Mouse (Mus musculus) embryo, embryonic 11 days (tissue): ENCODE data around the gene Car9.
"Not testable (repeated sequence)": the region's sequence is repeated elsewhere in the genome, so short reads cannot be mapped to it uniquely, and the experiment has no call there.

Source experiments
- DNase-seq: peaks from one replicate; pipeline ENCODE4 v3.0.0-alpha.2; 2015

Gene Car9

GRCm38 (mm10) chr4:43506536-43507185, at the start of gene Car9:
TSS of gene Car9 (plus strand) at chr4:43506966.
- no peak for DNase-seq

DNA sequence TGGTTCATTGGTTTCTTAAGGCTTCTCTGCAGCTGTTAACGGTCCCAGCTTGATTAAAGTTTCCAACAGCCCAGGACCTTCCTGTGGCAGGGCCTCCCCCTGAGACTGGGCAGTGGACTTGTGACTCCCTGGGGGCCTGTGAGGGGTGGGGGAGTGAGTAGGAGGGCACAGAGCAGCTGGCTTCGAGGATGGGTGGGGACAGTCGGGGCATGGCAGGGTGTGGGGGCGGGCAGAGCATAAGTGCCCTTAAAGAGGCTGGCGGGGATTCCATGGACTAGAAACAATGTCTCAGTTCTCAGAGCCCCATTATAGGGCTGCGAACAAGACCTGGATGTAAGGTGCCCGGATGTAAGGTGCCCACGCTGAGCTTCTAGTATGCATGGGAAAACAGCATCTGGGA, 49.6 kb upstream of the Car9 start:
- DNase-seq: no peak

DNA sequence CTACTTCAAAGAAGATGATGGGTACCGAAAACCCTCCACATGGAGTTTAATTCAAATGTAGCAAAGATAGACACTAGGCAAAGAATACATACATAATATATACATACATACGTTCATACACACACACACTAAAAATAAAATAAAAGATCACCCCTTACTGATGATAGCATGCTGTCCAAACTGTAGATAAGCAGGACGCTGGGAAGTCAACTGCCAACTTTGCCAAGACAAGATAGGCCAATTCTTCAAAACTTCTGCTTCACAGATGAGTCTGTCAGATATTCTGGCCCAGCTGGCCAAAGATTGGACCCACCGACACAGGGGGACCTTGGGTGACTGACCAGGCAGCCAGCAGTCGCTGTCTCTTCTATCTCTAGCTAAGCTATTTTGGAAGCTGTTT, 43.7 kb upstream of the Car9 start:
- no peak for DNase-seq

DNA sequence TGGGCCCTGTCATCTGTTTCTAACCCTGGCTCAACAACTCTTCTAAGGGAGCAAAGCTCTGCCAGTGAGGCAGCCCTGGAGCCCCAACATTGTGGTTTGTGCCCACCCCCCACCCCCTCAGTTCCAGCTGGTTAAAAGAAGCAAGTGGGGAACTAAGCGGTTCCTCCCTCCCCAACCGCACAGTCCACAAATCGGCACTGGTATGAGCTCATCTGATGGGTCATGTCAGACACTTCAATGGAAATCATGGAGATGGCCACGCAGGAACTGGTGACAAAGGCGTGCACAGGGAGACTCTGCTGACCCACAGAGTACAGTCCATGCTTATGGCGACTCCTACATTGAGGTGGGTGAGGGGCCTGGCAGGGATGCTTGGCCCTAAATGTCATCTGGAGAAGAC, 40.8 kb upstream of the Car9 start:
- no peak for DNase-seq

DNA sequence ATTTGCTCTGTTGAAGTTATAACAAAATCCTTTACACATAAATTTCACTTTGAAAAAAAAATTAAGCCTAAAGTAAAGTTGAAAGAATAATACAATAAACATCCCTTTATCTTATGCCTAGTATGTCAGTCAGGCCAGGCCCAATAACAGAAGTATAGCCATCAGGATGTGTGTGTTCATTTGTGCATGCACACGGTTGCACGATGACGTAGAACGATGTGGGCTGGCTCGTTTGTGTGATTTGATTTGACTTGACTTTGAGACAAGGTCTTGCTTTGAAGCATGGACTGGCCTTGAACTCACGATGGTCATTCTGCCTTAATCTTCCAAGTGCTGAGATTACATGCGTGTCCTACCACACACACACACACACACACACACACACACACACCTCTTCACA, 39.9 kb upstream of the Car9 start:
- DNase-seq: no peak

DNA sequence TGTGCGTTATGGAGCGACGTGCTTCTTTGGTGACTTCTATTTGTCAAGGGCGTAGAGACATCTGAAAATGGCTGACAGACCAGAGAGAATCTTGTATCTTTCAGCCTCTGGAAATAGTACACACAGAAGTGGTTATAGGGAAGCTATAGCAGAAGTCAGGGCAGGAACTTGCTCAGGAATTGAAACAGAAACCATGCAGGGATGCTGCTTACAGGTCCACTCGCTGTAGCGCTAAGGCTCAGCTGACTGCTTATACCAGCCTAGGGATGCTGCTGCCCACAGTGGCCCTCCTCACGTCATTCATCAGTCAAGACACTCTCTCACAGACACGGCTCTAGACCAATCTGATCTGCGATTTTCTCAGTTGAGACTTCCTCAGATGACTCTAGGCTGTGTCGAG, 36.5 kb upstream of the Car9 start:
- no peak for DNase-seq

DNA sequence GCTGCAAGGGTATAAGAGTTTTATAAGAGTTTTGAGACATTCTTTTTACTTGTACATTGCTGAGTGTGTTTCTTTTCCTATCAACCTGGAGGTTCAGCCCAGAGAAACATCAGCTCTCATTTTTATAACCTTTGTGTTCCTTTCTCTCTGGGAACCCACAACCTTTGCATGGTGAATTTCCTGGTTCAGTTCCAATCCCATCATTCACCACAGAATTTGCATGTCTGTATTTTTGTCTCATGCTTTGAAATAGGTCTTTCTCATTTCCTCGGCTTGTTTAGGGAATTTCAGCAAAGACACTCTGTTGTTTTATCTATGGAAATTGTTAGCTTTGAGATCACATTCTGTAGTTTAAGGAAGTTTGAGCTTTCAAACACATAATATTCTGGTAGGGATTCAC, 33.1 kb upstream of the Car9 start:
- no peak for DNase-seq

DNA sequence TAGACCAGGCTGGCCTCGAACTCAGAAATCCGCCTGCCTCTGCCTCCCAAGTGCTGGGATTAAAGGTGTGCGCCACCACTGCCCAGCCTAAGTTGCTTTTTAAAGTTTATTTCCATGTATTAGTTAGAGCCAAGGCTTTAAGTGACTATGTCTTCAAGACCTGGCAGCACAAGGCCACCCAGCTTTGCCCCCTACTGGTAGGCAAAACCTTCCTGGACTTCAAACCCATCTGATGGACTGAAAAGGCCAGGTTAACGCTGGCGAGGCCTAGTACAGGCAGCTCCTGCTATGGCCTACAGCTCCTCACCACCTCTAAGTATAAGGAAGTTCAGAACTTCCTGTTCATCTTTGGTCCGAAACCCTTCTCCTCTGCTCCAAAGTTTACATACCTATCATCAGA, 30.2 kb upstream of the Car9 start:
- no peak for DNase-seq

DNA sequence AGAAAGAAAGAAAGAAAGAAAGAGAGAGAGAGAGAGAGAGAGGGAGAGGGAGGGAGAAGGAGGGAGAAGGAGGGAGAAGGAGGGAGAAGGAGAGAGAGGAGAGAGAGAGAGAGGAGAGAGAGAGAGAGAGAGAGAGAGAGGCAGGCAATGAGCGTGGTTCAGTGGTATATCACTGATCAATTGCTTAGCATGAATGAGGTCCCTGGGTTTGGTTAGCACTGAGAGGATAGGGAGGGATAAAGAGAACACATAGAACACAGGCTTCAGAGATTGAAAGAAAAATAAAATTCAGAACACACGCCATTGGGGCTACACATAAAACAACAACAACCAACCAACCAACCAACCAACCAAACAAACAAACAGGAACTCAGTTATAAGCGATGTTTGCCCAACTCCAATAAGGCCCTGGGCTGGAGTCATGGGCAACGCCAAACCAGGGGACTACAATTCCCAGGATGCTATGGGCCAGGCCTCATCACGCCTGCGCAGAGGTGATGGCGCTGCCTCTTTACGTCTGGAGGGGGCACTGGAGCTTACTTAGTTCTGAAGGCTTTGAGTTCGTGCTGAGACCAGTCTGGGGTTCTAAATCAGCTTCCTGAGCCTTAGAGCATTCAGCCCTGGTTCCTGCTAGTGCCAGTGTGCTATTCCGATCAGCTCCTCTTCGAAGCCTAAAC, 28.8 kb upstream of the Car9 start:
- DNase-seq: peak; percentile 94

- no peak for DNase-seq
These were observed 28.3 kb upstream of the Car9 start for GRCm38 (mm10) chr4:43478534-43478858.

- DNase-seq: peak; percentile 86
These were observed 27.6 kb upstream of the Car9 start for GRCm38 (mm10) chr4:43478906-43479832.

DNA sequence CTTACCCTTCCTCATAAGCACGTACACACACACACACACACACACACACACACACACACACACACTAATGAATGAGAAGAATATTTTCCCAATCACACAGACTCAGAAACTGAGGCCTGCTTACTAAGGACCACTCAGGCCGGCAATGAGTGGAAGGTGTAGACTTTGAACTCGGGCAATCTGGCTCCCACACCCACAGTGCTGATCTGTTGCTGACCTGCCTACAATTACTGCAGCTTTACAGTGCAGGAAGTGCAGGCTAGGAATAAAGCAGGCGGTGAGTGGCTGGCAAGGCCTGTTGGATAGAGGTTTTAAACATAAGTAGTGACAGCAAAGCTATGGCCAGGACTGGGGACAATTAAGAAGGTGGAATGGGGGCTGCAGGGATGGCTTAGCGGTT, 25.8 kb upstream of the Car9 start:
- DNase-seq: no peak

DNA sequence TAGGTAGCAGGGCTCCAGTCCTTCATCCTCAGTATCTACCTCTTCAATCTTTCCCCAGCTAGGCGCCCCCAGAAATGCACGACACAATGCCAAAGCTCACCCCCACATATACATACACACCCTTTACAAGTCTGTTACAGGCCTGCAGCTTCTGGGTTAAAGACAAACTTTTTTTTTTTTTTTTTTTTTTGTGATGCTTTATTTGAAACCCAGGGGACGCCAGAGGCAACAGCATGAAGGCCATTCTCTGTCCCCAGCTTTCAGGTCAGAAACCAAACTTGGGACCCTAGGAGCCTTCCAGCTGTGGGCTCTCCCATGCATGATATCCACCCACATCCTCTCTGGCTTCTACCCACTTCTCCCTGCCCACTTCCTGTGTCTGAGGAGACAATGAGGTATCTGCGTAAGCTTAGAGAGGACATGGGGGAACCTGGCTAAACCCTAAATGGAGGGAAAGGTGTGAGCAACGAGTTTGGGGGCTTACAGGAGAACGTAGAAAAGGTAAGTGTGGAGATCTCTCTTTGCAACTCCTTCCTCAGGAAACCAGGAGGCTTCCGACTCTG, 24.8 kb upstream of the Car9 start:
- DNase-seq: no peak

DNA sequence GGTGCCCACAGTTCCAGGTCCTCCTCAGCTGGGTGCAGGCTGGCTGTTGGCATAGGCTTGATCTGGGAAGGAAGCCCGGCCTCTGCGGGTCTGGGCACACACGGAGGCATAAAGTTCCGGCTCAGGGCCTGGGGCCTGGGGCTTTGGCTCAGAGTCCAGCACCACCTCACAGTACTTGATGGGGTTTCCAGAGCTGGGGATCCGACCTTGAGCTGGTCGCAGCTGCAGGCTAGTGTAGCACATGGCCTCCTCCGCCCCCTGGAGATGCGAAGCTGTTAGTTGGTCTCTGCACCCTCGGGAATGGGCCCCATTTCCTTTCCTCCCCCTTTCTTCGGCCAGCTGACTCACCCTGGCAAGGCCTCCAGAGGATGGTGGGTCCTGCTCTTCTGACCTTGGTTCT, 24.2 kb upstream of the Car9 start:
- DNase-seq: no peak

- DNase-seq: no peak
These were observed 23.2 kb upstream of the Car9 start, which contains the start of gene Sit1 for GRCm38 (mm10) chr4:43483535-43484091. TSS of gene Sit1 (minus strand) at chr4:43483734.

- not testable (repeated sequence) for DNase-seq
These were observed 21.1 kb upstream of the Car9 start for GRCm38 (mm10) chr4:43485666-43486065.

GRCm38 (mm10) chr4:43489611-43490010, 17.2 kb upstream of the Car9 start:
- no peak for DNase-seq

GRCm38 (mm10) chr4:43490801-43491200, 16.0 kb upstream of the Car9 start:
- DNase-seq: no peak

DNA sequence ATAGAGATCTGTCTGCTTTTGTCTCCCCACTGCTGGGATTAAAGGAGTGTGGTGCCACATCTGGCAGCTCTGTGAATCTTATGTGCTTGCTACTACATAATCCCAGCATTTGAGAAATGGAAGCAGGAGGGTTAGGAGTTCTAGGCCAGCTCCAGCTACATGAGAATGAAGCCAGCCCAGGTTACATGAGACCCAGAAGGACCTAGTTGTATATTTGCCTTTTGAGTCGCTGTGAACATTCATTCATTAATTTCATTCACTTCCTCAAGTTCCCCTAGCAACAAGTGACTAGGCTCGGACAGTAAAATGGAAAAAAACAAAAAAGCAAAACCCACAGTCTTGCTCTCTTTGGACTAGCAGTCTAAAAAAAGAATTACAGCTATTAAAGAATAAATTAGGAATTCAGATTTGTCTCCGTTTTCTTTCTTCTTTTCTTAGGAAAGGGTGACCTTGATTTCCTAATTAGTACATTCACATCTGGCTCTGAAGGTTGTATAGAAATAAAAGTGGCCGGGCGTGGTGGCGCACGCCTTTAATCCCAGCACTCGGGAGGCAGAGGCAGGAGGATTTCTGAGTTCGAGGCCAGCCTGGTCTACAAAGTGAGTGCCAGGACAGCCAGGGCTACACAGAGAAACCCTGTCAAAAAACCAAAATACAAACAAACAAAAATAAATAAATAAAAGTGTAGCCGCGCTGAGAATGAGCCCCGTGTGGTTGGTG, 14.5 kb upstream of the Car9 start:
- no peak for DNase-seq

DNA sequence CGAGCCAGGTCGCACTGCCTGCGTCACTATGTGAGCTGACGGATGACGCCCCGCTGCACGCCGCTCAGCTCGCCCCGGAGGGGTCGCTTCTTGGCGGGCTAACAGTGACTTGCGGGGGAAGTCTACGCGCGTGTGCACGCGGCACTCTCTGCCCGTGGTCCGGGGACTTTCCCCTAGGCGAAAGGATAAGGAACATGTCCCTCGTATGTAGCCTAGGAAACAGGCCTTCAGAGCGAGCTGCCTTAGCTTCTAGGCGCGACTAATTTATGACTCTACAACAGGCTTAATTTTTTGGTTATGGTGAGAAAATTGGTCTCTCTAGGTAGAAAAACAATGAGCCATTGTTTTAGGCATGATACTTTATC, 14.0 kb upstream of the Car9 start, which contains the start of gene Ccdc107:
Ccdc107 (plus strand) TSS at position 80 of the 365 bp plus-strand sequence.
- DNase-seq: peak; percentile 96

DNA sequence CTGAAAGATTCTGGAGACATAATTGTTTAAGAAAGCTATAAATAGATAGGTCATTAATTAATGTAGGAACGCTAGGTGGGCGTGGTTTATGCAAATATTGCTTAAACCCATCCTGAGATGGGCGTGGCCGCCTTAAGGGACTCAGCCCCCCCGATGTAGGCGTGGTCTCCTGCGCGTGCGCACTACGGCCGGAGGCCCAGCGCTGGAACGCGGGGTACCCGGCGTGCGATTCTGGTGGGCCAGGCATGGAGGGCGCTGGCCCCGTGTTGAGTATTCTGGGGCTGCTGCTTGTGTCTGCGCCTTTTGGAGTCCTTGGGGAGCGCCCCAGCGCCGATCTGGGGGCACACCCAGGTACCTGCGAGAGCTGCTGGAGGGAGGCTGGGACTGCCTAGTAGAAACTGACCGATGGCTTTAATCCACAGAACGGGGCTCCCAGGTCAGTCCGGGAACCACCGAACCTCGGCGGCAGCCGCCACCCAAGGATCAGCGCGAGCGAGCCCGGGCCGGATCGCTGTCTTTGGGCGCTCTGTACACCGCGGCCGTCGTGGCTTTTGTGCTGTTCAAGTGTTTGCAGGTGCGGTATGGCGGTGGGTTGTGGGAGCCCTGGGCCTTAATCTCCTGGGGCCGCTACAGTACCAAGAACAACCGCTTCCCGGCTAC, 13.4 kb upstream of the Car9 start:
- peak; percentile 99 for DNase-seq

- DNase-seq: peak; percentile 35
These were observed 12.9 kb upstream of the Car9 start for GRCm38 (mm10) chr4:43493846-43494240.
